Mouse (Mus musculus): ENCODE measurements at regions not wholly inside any gene's neighbourhood (a gene's known extent, or its start where the extent isn't known, plus 50 kb on each side); places are given as distances from the start of the nearest gene placed in this dataset.

GRCm38 (mm10) chr9:34029503-34030169, 456.1 kb upstream of the Kirrel3 start:
- no peak overlapping the region for H3K4me3 ChIP-seq
- peak; percentile 81 for ATAC-seq (ENCODE audit: low FRiP score, low read depth)
- no peaks in the 10 kb centered on the region for H3K36me3 ChIP-seq
- 45% methylated on average over 10 of the region's 10 CpGs for whole genome bisulfite sequencing
- H3K4me2 ChIP-seq (replicated peaks) = no peak overlapping the region
- H3K27me3 ChIP-seq = no peaks in the 10 kb centered on the region
- H3K27ac ChIP-seq (replicated peaks) = no peak overlapping the region
- H3K4me1 ChIP-seq = peaks cover 11% of the 10 kb centered on the region
- H3K9me3 ChIP-seq = no peaks in the 10 kb centered on the region
- H3K9ac ChIP-seq (replicated peaks) = no peak overlapping the region

- WGBS = 59% methylated on average over 2 of the region's 2 CpGs
- no peak overlapping the region for H3K27ac ChIP-seq (replicated peaks)
- H3K9ac ChIP-seq (replicated peaks) = no peak overlapping the region
- no peaks in the 10 kb centered on the region for H3K27me3 ChIP-seq
- no peaks in the 10 kb centered on the region for H3K36me3 ChIP-seq
- H3K4me1 ChIP-seq = no peaks in the 10 kb centered on the region
- H3K4me3 ChIP-seq = no peak overlapping the region
- H3K9me3 ChIP-seq = no peaks in the 10 kb centered on the region
- ATAC-seq (ENCODE audit: low FRiP score, low read depth) = no peak
- no peak overlapping the region for H3K4me2 ChIP-seq (replicated peaks)
These were observed 431.3 kb upstream of the Kirrel3 start for GRCm38 (mm10) chr9:34054435-34054834.
